Mouse (Mus musculus) urinary bladder, adult 2 months (tissue): Measurements from ENCODE around the gene Lrrc31. TPM values are rescaled to one million over a fixed set of nuclear protein-coding genes. Genes with fewer than 3 reads are reported as not detected.

ENCODE experiments used
- DNase-seq: peaks from one replicate; pipeline ENCODE4 v3.0.0; 2022; ENCODE audit warnings: low spot score
- polyA plus RNA-seq: library from polyadenylated mRNA; depleted of rRNA; stranded (reverse); fragments of >200 nt; gene quantifications from 2 replicates; pipeline ENCODE4 v1.2.3, GENCODE M21; 2012; rRNA removed

The Lrrc31 gene
- polyA plus RNA-seq, 1 experiment = 0.11 TPM

GRCm38 (mm10) chr3:30690976-30691375 is 8.7 kb downstream of the Lrrc31 start:
- DNase-seq = no peak

DNA sequence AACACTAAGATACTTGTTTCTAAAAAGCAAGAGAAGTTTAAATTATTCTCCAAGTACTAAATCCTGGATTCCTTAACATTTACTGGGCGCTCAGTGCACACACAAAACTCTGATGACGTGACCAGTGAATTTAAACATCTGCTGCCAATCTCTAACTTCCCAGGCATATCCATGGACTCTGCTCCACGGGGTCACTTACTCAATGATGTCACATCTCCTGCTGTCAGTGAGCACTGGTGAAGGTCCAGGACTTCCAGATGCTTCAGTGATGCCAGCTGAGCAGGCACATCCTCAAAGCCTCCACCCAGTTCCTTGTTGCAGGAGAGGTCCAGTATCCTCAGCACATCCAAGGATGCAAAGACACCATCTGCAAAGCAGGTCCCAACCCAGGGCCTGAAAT is 12.4 kb downstream of the Lrrc31 start:
- DNase-seq = no peak

GRCm38 (mm10) chr3:30683190-30683589 is 16.5 kb downstream of the Lrrc31 start:
- DNase-seq = no peak

DNA sequence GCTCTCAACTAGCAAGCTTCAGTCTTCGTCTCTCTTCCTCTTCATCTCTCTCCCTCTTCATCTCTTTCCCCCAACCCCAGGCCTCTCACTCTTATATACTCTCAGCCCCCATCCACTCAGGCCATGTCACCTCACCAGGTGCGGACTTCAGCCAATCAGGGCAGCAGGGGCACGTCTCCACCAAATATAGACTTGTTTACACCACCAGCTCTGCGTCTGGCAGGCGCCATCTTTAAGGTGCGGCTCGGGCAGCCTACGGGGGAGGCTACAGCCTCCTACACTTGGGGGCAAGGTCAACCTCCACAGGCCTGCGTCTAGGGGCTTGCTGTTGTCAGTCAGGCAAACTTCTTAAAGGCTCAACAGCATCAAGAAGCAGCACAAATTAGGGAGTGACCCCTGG is 41.2 kb downstream of the Lrrc31 start:
- no peak for DNase-seq

DNA sequence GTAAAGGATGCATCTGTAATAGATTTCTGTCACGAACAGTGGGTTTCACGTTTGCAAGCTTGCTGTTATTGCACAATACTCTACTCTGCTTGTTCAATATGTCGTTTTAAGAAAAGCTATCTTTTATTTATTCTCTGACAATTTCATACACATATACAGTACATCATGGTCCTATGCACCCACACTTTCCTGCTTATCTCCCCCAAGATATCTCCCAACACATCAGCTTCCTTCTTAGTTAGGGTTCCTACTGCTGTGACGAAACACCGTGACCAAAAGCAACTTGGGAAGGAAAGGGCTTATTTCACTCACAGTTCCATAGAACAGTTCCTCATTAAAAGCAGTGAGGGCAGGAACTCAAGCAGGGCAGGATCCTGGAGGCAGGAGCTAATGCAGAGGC is 43.7 kb downstream of the Lrrc31 start:
- DNase-seq = no peak

GRCm38 (mm10) chr3:30650062-30650841 is 49.4 kb downstream of the Lrrc31 start:
- DNase-seq = no peak

GRCm38 (mm10) chr3:30648466-30648865 is 51.2 kb downstream of the Lrrc31 start:
- no peak for DNase-seq

DNA sequence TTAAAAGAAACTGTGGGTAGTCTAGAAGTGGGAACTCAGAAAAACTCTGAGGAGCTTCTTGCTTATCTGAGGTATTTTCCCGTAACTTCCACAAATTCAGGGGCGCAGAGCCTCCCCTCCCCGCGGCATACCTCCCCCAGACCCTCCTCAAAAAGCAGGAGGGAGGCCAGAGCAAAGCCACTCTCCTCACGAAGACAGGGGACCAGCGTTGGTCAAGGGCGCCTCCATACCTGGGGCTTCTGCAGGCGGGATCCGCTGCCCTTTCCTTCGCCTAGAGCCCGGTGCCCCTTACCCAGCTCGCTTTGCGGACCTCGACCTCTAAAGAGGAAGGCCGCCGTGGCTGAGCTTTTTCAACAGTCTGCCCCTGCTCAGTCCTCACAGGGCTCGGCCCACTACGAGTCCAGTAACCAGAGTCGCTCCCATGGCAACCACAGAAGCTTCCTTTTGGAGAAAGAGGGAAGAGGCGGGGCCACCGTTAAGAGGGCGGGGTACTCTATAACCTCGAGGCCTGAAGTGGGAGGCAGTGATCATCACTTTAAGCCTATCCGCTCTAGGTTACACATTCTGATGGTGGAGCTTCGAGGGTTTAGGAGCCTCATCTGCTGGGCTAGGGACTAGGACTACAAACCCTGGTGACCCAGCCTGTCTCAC is 52.1 kb downstream of the Lrrc31 start, which contains the start of gene Lrrc34:
Gene Lrrc34, minus strand, starts transcription at position 430 of the 651 bp plus-strand sequence.
- no peak for DNase-seq

DNA sequence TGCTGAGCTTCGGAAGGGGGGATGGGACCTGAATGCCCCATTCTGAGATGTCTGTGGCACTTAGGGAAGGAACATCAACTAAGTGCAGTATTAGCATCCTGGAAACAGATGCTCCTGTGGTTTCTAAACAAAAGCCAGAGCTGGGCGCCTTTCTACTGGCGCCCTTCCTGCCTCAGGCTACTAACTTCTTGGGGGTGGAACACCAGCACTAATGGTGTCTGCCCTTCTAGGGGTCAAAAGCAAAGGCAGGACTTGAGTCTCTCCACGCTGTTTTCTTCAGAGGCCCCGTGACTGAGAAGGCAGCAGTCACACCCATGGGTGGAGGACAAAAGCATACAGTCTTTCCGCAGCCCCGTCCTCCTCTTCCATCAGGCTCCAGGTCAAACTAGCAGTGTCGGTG is 52.9 kb downstream of the Lrrc31 start:
- no peak for DNase-seq

GRCm38 (mm10) chr3:30644207-30644606 is 55.4 kb downstream of the Lrrc31 start, which contains the start of gene Lrriq4:
Gene Lrriq4, plus strand, starts transcription at chr3:30644507.
- DNase-seq = no peak

DNA sequence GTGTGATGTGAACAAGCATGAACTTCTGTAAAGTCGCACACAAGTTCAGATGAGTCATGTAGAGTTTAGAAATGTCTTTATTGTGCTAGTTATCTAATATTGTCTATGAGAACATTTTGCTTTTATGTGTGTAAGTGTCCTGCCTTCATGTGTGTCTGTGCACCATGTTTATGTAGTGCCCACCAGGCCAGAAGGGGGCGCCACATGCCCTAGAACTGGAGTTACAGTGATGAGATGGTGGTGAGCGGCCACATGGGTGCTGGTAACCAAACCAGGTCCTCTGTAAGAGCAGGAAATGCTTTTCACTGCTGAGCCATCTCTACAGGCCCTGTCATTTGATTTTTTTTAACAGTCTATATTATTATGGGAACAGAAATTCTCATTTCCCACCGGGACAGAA is 64.0 kb downstream of the Lrrc31 start:
- no peak for DNase-seq

- DNase-seq = no peak
These were observed 66.0 kb downstream of the Lrrc31 start for GRCm38 (mm10) chr3:30633681-30634080.

Other genes with a start within 250 kb of the Lrrc31 start
- 48.8 and 53.3 TPM in 2 replicates for gene Mecom, start 151.8 kb downstream of the Lrrc31 start, polyA plus RNA-seq
- not detected in 2 replicates for gene Actrt3, start 99.9 kb downstream of the Lrrc31 start, polyA plus RNA-seq
- 18.3 and 22.5 TPM in 2 replicates for gene Mynn, start 97.8 kb downstream of the Lrrc31 start, polyA plus RNA-seq
- 0.06 TPM in 1 of 2 replicates, not detected in the other for gene Lrriq4, start 55.3 kb downstream of the Lrrc31 start, polyA plus RNA-seq
- 0.25 and 0.27 TPM in 2 replicates for gene Lrrc34, start 52.0 kb downstream of the Lrrc31 start, polyA plus RNA-seq
- not detected in 2 replicates for gene Samd7, start 46.5 kb upstream of the Lrrc31 start, polyA plus RNA-seq
- gene Sec62, start 93.0 kb upstream of the Lrrc31 start, polyA plus RNA-seq = 70.3 and 73.2 TPM in 2 replicates
- 9.6 and 13.8 TPM in 2 replicates for gene Gpr160, start 156.1 kb upstream of the Lrrc31 start, polyA plus RNA-seq